Mouse (Mus musculus): Measurements from ENCODE around the gene Rpl7a.

- peak; percentile 66 for TF ChIP-seq CTCF (IDR thresholded peaks at IDR 0.05; ENCODE audit: low read depth)
- no peak for TF ChIP-seq EP300 (IDR thresholded peaks at IDR 0.05; ENCODE audit: low read depth)
These were observed 31.0 kb downstream of the Rpl7a start for GRCm38 (mm10) chr2:26941539-26941938.
